Mouse (Mus musculus) heart, postnatal 0 days (tissue): ENCODE measurements around the gene Ddx49.

Source experiments
- CTCF ChIP-seq: IDR thresholded peaks from 2 replicates; pipeline ENCODE4 v1.5.1; 2016; ENCODE audit warnings: antibody characterized with exemption, control low read depth, low read depth
- EP300 ChIP-seq: IDR thresholded peaks from 2 replicates; pipeline ENCODE4 v1.6.1; 2016; ENCODE audit warnings: antibody characterized with exemption, low read depth

DNA sequence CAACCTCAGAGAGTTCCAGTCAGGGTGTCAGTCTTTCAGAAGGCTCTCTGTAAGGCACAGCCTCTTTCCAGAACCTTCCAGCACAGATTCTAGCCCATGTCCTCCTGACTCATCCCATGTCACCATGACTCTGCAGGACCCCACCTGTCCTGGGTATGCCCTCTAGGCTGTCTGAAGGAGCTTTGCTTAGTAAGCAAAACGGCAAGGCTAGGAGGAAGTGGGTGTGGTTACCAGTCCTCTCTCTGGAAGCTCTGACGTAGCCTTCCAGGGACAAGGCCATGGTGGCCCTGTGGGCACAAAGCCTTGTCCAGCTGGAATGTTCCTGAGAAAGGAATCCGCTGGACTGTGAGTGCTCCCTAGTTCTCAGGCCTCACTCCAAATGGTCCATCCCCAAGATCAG lies 29.3 kb downstream of the Ddx49 start:
- TF ChIP-seq CTCF (no peak), EP300 (no peak)
